Mouse (Mus musculus) liver, embryonic 15.5 days (tissue): ENCODE results near the gene Hist1h4j. TPM values are rescaled to one million over a fixed set of nuclear protein-coding genes. Genes with fewer than 3 reads are reported as not detected.
"Not testable (repeated sequence)": the region's sequence is repeated elsewhere in the genome, so short reads cannot be mapped to it uniquely, and the experiment has no call there.

Experiments
- ATAC-seq: fragments of 200-750 bp; cut with Nextera tagmentation; 2 replicates; pipeline ENCODE4 v1.8.0; 2017; ENCODE audit warnings: moderate number of reproducible peaks, mild to moderate bottlenecking, moderate library complexity; ENCODE audit not compliant: insufficient read depth
- H3K27ac ChIP-seq: fragments of 300-500 bp; sonication (generic); replicated peaks from 2 replicates; pipeline ENCODE4 v1.5.1; 2015; ENCODE audit warnings: mild to moderate bottlenecking, inconsistent platforms
- H3K27me3 ChIP-seq: fragments of 300-500 bp; sonication (generic); 2 replicates; pipeline ENCODE4 v1.6.1; 2015; ENCODE audit warnings: mild to moderate bottlenecking, inconsistent platforms
- H3K36me3 ChIP-seq: fragments of 300-500 bp; sonication (generic); replicated peaks from 2 replicates; pipeline ENCODE4 v1.6.1; 2015; ENCODE audit warnings: moderate library complexity, mild to moderate bottlenecking, inconsistent platforms
- H3K4me1 ChIP-seq: fragments of 300-500 bp; sonication (generic); replicated peaks from 2 replicates; pipeline ENCODE4 v1.6.1; 2015; ENCODE audit warnings: inconsistent platforms
- H3K4me2 ChIP-seq: fragments of 300-500 bp; sonication (generic); 2 replicates; pipeline ENCODE4 v1.6.1; 2015; ENCODE audit warnings: moderate library complexity, mild to moderate bottlenecking, inconsistent platforms
- H3K4me3 ChIP-seq: fragments of 300-500 bp; sonication (generic); replicated peaks from 2 replicates; pipeline ENCODE4 v1.5.1; 2015; ENCODE audit warnings: mild to moderate bottlenecking, inconsistent platforms
- H3K9ac ChIP-seq: fragments of 300-500 bp; sonication (generic); 2 replicates; pipeline ENCODE4 v1.6.1; 2015; ENCODE audit warnings: moderate library complexity, mild to moderate bottlenecking, inconsistent platforms
- H3K9me3 ChIP-seq: fragments of 300-500 bp; sonication (generic); replicated peaks from 2 replicates; pipeline ENCODE4 v1.6.1; 2016; ENCODE audit warnings: inconsistent platforms
- WGBS: fragments of 180-500 bp; shearing (Covaris S2); methylation state at CpG from one replicate; pipeline ENCODE4 v1.1.7; 2015; ENCODE audit warnings: mixed read lengths; ENCODE audit not compliant: insufficient replicate concordance; 5-methylcytosine and 5-hydroxymethylcytosine counted together
- polyA plus RNA-seq: library from polyadenylated mRNA; unstranded; fragments of >200 nt; fragmentation: Nextera tagmentation; extraction: Ambion mirVana; gene quantifications from 2 replicates; pipeline ENCODE4 v1.2.1, GENCODE M21; 2015

Hist1h4j gene
- polyA plus RNA-seq, 1 experiment from 2014 or later = 0.86 TPM

- ATAC-seq = peak; percentile 7
- H3K4me1 ChIP-seq = peaks cover 56% of the 10 kb centered on the region
- H3K4me3 ChIP-seq = peak overlapping the region; percentile 62
- H3K9me3 ChIP-seq, H3K36me3 ChIP-seq, H3K27me3 ChIP-seq: not testable (repeated sequence)
- H3K4me2 ChIP-seq = peak overlapping the region; percentile 90
- WGBS = under 1% methylated on average over 12 of the region's 38 CpGs
- H3K9ac ChIP-seq = peak overlapping the region; percentile 75
- peak overlapping the region; percentile 95 for H3K27ac ChIP-seq
Measured at GRCm38 (mm10) chr13:21716540-21717391, 18.1 kb upstream of the Hist1h4j start.

DNA sequence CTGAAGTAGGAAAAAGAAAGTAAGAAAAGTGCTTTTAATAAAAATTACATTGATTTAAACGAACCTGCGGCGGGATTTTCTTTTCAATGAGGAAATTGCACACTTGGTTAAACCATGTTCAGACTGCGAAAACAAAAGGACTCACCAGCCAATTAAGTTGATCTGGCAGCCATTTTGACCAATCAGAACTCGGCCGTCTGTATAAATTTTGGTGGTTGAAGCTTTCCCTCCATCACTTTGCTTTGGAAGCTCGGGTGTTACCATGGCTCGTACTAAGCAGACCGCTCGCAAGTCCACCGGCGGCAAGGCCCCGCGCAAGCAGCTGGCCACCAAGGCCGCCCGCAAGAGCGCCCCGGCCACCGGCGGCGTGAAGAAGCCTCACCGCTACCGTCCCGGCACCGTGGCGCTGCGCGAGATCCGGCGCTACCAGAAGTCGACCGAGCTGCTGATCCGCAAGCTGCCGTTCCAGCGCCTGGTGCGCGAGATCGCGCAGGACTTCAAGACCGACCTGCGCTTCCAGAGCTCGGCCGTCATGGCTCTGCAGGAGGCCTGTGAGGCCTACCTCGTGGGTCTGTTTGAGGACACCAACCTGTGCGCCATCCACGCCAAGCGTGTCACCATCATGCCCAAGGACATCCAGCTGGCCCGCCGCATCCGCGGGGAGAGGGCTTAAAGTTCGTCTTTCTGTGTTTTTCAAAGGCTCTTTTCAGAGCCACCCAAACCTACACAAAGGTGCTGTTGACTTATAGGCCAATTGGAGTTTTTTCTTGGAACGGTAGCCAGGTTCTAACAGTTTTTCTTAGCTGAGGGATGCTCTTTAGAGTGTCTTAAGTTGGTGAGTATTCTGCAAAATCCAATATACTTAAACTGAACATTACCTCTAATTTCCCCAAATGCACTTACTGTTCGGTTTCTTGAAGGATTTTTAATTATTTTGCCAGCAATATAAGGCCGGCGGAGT is 17.2 kb upstream of the Hist1h4j start, which contains the start of gene Hist1h3h:
TSS of gene Hist1h3h (plus strand) at position 263 of the 961 bp plus-strand sequence.
- peak within 1 kb of the TSS; percentile 90 for H3K4me2 ChIP-seq
- H3K9ac ChIP-seq = peak within 1 kb of the TSS; percentile 75
- not testable (repeated sequence) for H3K9me3 ChIP-seq, H3K27me3 ChIP-seq, H3K36me3 ChIP-seq
- H3K4me1 ChIP-seq = peaks cover 56% of the 10 kb centered on the region
- peak within 1 kb of the TSS; percentile 95 for H3K27ac ChIP-seq
- peak; percentile 11 for ATAC-seq
- H3K4me3 ChIP-seq = peak within 1 kb of the TSS; percentile 62
- WGBS = 1% methylated on average over 31 of the region's 56 CpGs

DNA sequence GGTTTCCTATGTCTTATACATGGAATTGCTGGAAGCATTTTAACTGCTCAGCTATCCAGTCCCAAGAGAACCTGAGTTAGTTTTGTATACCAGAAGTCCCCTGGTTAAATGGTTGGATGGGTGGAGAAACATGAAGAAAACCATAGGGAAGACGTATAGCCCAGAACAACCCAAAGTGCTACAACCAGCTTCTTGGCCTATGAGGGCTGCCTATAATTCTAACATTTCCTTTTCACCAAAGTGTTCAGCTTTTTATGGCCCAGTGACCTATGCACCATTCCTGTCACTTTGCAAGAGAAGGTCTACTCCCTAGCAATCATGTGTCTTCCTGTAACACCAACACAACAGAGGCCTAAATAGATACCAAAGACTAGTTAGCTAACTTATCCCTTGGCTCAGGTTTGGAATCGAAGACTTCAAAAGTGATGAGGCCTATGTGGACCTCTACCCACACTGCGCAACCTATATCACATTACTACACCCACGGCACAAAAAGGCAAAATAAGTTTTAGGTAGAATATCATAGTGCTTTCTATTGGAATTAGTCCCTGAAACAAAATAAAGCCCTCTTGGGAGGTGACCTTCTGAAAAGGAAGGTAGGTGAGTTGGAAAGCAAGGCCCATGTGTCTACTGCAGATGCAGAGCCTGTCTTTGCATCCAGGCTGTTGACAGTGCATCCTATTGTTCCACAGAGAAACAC is 16.3 kb upstream of the Hist1h4j start:
- peaks cover 61% of the 10 kb centered on the region for H3K4me1 ChIP-seq
- ATAC-seq = no peak
- H3K36me3 ChIP-seq = no peaks in the 10 kb centered on the region
- 44% methylated on average over 4 of the region's 4 CpGs for WGBS
- H3K27ac ChIP-seq = peak overlapping the region; percentile 93
- peak overlapping the region; percentile 69 for H3K4me2 ChIP-seq
- no peaks in the 10 kb centered on the region for H3K27me3 ChIP-seq
- peak overlapping the region; percentile 57 for H3K4me3 ChIP-seq
- peak overlapping the region; percentile 66 for H3K9ac ChIP-seq
- no peaks in the 10 kb centered on the region for H3K9me3 ChIP-seq

DNA sequence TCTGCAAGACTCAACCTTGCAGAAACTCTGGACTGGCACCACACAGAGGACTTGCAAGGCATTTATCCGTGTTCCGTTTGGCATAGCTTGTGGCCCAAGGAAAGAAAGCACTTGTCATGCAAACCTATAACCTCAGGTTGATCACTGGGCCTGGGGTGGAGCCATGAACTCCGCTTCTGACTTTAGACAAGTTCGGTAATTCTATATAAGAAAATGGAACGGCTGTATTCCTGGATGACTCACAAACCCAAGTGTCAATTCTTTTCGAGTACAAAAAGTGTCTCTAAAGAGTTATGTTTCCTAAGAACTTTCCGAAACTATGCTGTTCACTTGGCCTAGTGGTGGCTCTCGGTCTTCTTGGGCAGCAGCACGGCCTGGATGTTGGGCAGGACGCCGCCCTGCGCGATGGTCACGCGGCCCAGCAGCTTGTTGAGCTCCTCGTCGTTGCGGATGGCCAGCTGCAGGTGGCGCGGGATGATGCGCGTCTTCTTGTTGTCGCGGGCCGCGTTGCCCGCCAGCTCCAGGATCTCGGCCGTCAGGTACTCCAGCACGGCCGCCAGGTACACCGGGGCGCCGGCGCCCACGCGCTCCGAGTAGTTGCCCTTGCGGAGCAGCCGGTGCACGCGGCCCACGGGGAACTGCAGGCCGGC is 13.6 kb upstream of the Hist1h4j start:
- Histone ChIP-seq H3K4me2 (peak overlapping the region; percentile 83), H3K4me1 (peaks cover 47% of the 10 kb centered on the region), H3K9ac (peak overlapping the region; percentile 80), H3K27ac (peak overlapping the region; percentile 95), H3K4me3 (peak overlapping the region; percentile 60)
- 2% methylated on average over 22 of the region's 44 CpGs for WGBS
- H3K27me3 ChIP-seq, H3K36me3 ChIP-seq, H3K9me3 ChIP-seq: not testable (repeated sequence)
- ATAC-seq = peak; percentile 30

DNA sequence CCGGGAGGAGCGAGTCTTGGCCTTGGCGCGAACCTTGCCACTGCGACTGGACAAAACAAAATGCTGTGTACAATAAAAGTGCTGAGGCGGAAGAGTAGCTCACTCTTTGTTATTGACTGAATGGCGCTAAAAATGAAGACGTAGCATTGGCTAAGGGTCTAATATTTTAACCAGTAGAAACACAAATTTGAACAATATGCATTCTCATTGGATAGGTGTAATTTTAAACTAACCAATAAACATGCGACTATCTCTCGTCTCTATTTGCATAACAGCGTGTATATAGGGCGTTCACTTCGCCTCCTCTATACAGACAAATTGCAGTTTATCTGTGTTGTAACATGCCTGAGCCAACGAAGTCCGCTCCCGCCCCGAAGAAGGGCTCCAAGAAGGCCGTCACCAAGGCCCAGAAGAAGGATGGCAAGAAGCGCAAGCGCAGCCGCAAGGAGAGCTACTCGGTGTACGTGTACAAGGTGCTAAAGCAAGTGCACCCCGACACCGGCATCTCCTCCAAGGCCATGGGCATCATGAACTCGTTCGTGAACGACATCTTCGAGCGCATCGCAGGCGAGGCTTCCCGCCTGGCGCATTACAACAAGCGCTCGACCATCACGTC is 13.0 kb upstream of the Hist1h4j start, which contains the start of gene Hist1h2bm:
TSS of gene Hist1h2bm (plus strand) at position 288 of the 616 bp plus-strand sequence.
- ATAC-seq = peak; percentile 90
- peak within 1 kb of the TSS; percentile 60 for H3K4me3 ChIP-seq
- under 1% methylated on average over 37 of the region's 37 CpGs for WGBS

DNA sequence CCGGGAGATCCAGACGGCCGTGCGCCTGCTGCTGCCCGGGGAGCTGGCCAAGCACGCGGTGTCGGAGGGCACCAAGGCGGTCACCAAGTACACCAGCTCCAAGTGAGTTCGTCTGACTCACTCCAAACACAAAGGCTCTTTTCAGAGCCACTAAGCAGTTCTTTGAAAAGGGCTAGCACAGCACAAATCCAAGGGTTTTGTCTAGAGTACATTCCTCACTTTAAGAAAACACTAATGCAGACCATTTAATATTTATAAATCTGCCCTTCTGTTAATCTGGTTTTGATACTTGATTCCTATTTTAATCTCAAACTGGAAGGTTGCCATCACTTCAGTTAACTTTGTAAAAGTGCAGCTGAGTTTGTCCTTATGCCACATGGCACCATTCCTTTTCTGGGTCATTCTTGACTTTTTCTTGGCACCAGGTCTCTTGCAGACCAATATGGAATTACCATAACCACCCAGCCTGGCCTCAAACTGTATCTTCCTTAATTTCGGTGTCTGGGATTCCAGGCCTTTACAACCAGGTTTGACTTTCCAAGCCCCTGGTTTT is 12.4 kb upstream of the Hist1h4j start:
- Histone ChIP-seq H3K27ac (peak overlapping the region; percentile 95), H3K9me3 (no peaks in the 10 kb centered on the region), H3K9ac (peak overlapping the region; percentile 70), H3K27me3 (no peaks in the 10 kb centered on the region), H3K36me3 (no peaks in the 10 kb centered on the region), H3K4me3 (peak overlapping the region; percentile 60), H3K4me1 (peaks cover 42% of the 10 kb centered on the region), H3K4me2 (peak overlapping the region; percentile 83)
- WGBS = 4% methylated on average over 11 of the region's 11 CpGs
- peak; percentile 28; the same call in 1 of the 2 replicates for ATAC-seq

More for the DNA sequence above, 13.0 kb upstream of the Hist1h4j start, which contains the start of gene Hist1h2bm:
- H3K9ac ChIP-seq = peak within 1 kb of the TSS; percentile 80
- peaks cover 46% of the 10 kb centered on the region for H3K4me1 ChIP-seq
- H3K9me3 ChIP-seq, H3K27me3 ChIP-seq, H3K36me3 ChIP-seq: not testable (repeated sequence)
- H3K27ac ChIP-seq = peak within 1 kb of the TSS; percentile 95
- peak within 1 kb of the TSS; percentile 83 for H3K4me2 ChIP-seq

DNA sequence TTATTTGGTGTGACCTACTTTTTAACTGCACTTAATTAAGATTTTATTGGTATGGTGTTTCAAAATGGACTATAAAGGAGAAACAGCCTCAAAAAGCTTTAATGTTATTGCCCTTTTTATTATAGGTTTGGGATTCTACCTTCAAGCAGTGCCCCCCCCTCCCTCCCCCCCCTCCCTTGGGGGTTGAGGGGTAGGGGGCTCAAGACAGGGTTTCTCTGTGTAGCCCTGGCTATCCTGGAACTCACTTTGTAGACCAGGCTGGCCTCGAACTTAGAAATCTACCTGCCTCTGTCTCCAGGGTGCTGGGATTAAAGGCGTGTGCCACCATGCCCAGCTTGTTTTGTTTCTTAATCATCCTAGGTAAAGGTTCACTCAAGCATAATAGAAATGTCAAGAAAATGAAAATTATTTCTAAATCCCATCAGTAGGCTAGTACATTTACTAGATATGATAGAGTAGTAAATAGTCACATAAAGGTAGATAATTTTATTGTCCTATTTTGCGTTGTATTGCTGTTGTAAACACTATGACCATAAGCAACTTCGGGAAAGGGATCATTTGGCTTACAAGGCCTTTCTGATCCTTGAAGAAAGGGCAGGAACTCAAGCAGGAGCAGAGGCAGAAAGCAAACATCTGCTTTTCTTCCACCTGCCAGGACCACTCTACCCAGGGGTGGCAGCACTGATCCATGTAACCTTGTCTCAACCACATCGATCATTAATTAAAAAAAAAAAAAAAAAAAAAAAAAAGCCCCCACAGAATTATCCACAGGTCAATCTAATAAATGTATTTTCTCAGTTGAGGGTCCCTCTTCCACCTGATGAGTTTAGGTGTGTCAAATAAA is 11.6 kb upstream of the Hist1h4j start:
- peak overlapping the region; percentile 83 for H3K4me2 ChIP-seq
- H3K27me3 ChIP-seq = no peaks in the 10 kb centered on the region
- H3K36me3 ChIP-seq = no peaks in the 10 kb centered on the region
- peak overlapping the region; percentile 95 for H3K27ac ChIP-seq
- WGBS = 45% methylated on average over 5 of the region's 5 CpGs
- H3K4me1 ChIP-seq = peaks cover 44% of the 10 kb centered on the region
- H3K9ac ChIP-seq = peak overlapping the region; percentile 70
- peak overlapping the region; percentile 60 for H3K4me3 ChIP-seq
- no peaks in the 10 kb centered on the region for H3K9me3 ChIP-seq
- ATAC-seq = no peak

DNA sequence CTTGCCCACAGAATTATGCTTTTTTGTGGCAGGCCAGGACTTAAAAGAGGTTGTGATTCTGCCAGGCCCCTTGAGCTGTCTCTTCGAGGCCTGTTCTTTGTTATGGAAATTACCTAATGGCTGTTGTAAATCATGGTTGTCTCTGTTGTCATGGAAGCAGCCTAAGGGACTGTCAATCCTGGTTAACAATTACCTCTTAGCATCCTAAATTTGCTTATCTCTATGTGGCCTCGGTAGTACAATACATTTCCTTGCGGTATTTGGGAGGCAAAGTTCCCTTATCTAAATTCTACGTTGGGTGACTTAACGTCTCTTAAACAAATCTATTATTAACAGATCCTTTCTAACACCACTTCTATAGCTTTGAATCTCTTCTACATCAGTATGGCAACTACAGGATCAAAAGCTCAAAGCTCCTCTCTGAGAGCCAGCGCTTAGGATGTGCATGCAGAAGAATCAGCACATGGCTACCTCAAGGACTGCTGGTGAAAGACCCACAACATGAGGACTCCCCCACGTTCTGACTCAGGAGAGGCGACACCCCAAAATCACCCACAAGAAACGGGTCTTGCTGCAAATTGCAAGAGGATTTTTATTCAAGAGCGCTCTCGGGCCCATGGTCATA is 6.8 kb upstream of the Hist1h4j start:
- Histone ChIP-seq H3K9ac (no peak overlapping the region), H3K4me3 (no peak overlapping the region), H3K27ac (no peak overlapping the region), H3K27me3 (no peaks in the 10 kb centered on the region), H3K4me1 (peaks cover 14% of the 10 kb centered on the region), H3K9me3 (no peaks in the 10 kb centered on the region), H3K36me3 (no peaks in the 10 kb centered on the region), H3K4me2 (no peak overlapping the region)
- no peak for ATAC-seq
- WGBS = 35% methylated on average over 11 of the region's 11 CpGs

GRCm38 (mm10) chr13:21729544-21729943 is 5.3 kb upstream of the Hist1h4j start:
- no peak overlapping the region for H3K4me2 ChIP-seq
- no peaks in the 10 kb centered on the region for H3K36me3 ChIP-seq
- no peak overlapping the region for H3K4me3 ChIP-seq
- no peaks in the 10 kb centered on the region for H3K27me3 ChIP-seq
- H3K9ac ChIP-seq = no peak overlapping the region
- no peaks in the 10 kb centered on the region for H3K9me3 ChIP-seq
- 60% methylated on average over 1 of the region's 1 CpGs for WGBS
- H3K4me1 ChIP-seq = peaks cover 25% of the 10 kb centered on the region
- H3K27ac ChIP-seq = no peak overlapping the region
- ATAC-seq = no peak
